Mouse (Mus musculus) bone marrow macrophage, adult 2 months (primary cell): ENCODE results near the gene Negr1.

Source experiments
- CTCF ChIP-seq: IDR thresholded peaks from 2 replicates; pipeline ENCODE4 v1.5.1; 2012; ENCODE audit warnings: low read depth, mild to moderate bottlenecking, low read length, moderate library complexity
- POLR2A ChIP-seq: IDR thresholded peaks from 2 replicates; pipeline ENCODE4 v1.6.1; 2012; ENCODE audit warnings: mild to moderate bottlenecking, low read depth, low read length, borderline replicate concordance

- TF ChIP-seq POLR2A (no peak), CTCF (no peak)
Observed at GRCm38 (mm10) chr3:156739529-156739928, 177.9 kb downstream of the Negr1 start.
